Mouse (Mus musculus) E14TG2a.4 (cell line): ENCODE data around the gene Mrpl46.

Experiments used
- CTCF ChIP-seq: conservative IDR thresholded peaks from 2 replicates; pipeline ENCODE4 v1.5.1; 2014; ENCODE audit warnings: low read length
- NANOG ChIP-seq: IDR thresholded peaks from 2 replicates; pipeline ENCODE4 v1.6.1; 2014; ENCODE audit warnings: borderline replicate concordance, low read length, mixed read lengths
- POU5F1 ChIP-seq: IDR thresholded peaks from 2 replicates; pipeline ENCODE4 v1.6.1; 2014; ENCODE audit warnings: low read length, borderline replicate concordance

GRCm38 (mm10) chr7:78794571-78795092, 11.3 kb upstream of the Mrpl46 start:
- TF ChIP-seq CTCF, result no peak
- TF ChIP-seq NANOG, result no peak
- TF ChIP-seq POU5F1, result no peak
